Mouse (Mus musculus) midbrain, embryonic 13.5 days (tissue): ENCODE measurements around the gene Slamf1. TPM values are rescaled to one million over a fixed set of nuclear protein-coding genes. Genes with fewer than 3 reads are reported as not detected.

Source experiments
- polyA plus RNA-seq: library from polyadenylated mRNA; unstranded; fragments of >200 nt; fragmentation: Nextera tagmentation; extraction: Ambion mirVana; gene quantifications from 2 replicates; pipeline ENCODE4 v1.2.1, GENCODE M21; 2015

Gene Slamf1
- polyA plus RNA-seq, 1 experiment from 2014 or later = 0.22 TPM

Other genes starting within 250 kb of the Slamf1 start
- not detected in 2 replicates for gene Itln1, start 231.8 kb upstream of the Slamf1 start, polyA plus RNA-seq
- not detected in 2 replicates for gene Cd244a, start 207.9 kb upstream of the Slamf1 start, polyA plus RNA-seq
- gene Ly9, start 159.7 kb upstream of the Slamf1 start, polyA plus RNA-seq = not detected in 2 replicates
- gene Slamf7, start 114.1 kb upstream of the Slamf1 start, polyA plus RNA-seq = not detected in 2 replicates
- 0.55 and 0.66 TPM in 2 replicates for gene Cd48, start 85.1 kb upstream of the Slamf1 start, polyA plus RNA-seq
- 0.66 and 0.82 TPM in 2 replicates for gene Cd84, start 72.6 kb downstream of the Slamf1 start, polyA plus RNA-seq
- not detected in 2 replicates for gene Gm10521, start 128.5 kb downstream of the Slamf1 start, polyA plus RNA-seq
- gene Slamf6, start 150.4 kb downstream of the Slamf1 start, polyA plus RNA-seq = not detected in 2 replicates